Mouse (Mus musculus) forebrain, embryonic 14.5 days (tissue): ENCODE data around the gene Egr4. TPM values are rescaled to one million over a fixed set of nuclear protein-coding genes. Genes with fewer than 3 reads are reported as not detected.

Experiments
- ATAC-seq: fragments of 200-750 bp; cut with Nextera tagmentation; 2 replicates; pipeline ENCODE4 v1.8.0; 2017; ENCODE audit warnings: mild to moderate bottlenecking, moderate library complexity
- DNase-seq: peaks from one replicate; pipeline ENCODE4 v3.0.0-alpha.2; 2015; ENCODE audit warnings: low spot score
- H3K27ac ChIP-seq: fragments of 300-500 bp; sonication (generic); 2 replicates; pipeline ENCODE4 v1.5.1; 2014; ENCODE audit warnings: low read depth, mild to moderate bottlenecking, control low read depth, low read length, moderate library complexity
- H3K27me3 ChIP-seq: fragments of 300-500 bp; sonication (generic); replicated peaks from 2 replicates; pipeline ENCODE4 v1.6.1; 2014; ENCODE audit warnings: low read length, control low read depth, mixed read lengths; ENCODE audit not compliant: control insufficient read depth, insufficient read depth
- H3K36me3 ChIP-seq: fragments of 300-500 bp; sonication (generic); 2 replicates; pipeline ENCODE4 v1.6.1; 2014; ENCODE audit warnings: low read length, control low read depth; ENCODE audit not compliant: control insufficient read depth, insufficient read depth
- H3K4me1 ChIP-seq: fragments of 300-500 bp; sonication (generic); 2 replicates; pipeline ENCODE4 v1.6.1; 2014; ENCODE audit warnings: antibody characterized with exemption, low read length, control low read depth; ENCODE audit not compliant: control insufficient read depth, insufficient read depth
- H3K4me2 ChIP-seq: fragments of 300-500 bp; sonication (generic); 2 replicates; pipeline ENCODE4 v1.6.1; 2014; ENCODE audit warnings: mild to moderate bottlenecking, control low read depth, low read length
- H3K4me3 ChIP-seq: fragments of 300-500 bp; sonication (generic); 2 replicates; pipeline ENCODE4 v1.5.1; 2014; ENCODE audit warnings: low read depth, low read length, control low read depth
- H3K9ac ChIP-seq: fragments of 300-500 bp; sonication (generic); 2 replicates; pipeline ENCODE4 v1.6.1; 2014; ENCODE audit warnings: mild to moderate bottlenecking, low read length, control low read depth, moderate library complexity
- H3K9me3 ChIP-seq: fragments of 300-500 bp; sonication (generic); replicated peaks from 2 replicates; pipeline ENCODE4 v1.6.1; 2016; ENCODE audit warnings: low read length, control low read depth, mixed read lengths; ENCODE audit not compliant: control insufficient read depth
- WGBS: fragments of 180-500 bp; shearing (Covaris S2); extraction: QIAGEN DNeasy Blood & Tissue Kit; methylation state at CpG from one replicate; pipeline ENCODE4 v1.1.7; 2014; 5-methylcytosine and 5-hydroxymethylcytosine counted together
- polyA plus RNA-seq: library from polyadenylated mRNA; unstranded; fragments of >200 nt; fragmentation: Nextera tagmentation; extraction: Ambion mirVana; gene quantifications from 2 replicates; pipeline ENCODE4 v1.2.1, GENCODE M21; 2014

The Egr4 gene
- polyA plus RNA-seq, 1 experiment from 2014 or later = not detected

DNA sequence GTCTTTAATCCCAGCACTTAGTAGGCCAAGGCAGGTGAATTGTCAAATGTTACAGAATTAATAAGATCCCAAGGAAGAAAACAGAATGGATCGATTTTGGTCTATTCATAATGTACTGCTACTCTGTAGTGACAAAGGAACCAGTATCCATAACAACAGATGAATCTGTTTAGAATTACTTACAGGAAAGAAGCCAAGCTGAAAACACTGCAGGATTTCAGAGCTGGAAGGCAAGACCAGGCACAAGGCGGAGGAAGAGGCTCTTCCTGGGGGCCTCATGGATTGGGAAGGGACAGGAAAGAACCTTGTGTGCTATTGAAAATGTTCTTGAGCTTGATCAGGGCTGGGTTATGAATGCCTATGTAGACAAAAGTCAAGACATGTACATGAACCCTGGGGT, 27.7 kb downstream of the Egr4 start:
- no peaks in the 10 kb centered on the region for H3K36me3 ChIP-seq
- WGBS = 76% methylated on average over 2 of the region's 2 CpGs
- peaks cover 33% of the 10 kb centered on the region for H3K27me3 ChIP-seq
- DNase-seq = no peak
- no peak overlapping the region for H3K27ac ChIP-seq
- no peak overlapping the region for H3K4me2 ChIP-seq
- no peaks in the 10 kb centered on the region for H3K9me3 ChIP-seq
- no peak overlapping the region for H3K4me3 ChIP-seq
- no peak overlapping the region for H3K9ac ChIP-seq
- no peaks in the 10 kb centered on the region for H3K4me1 ChIP-seq
- ATAC-seq = no peak

- H3K27me3 ChIP-seq = peaks cover 33% of the 10 kb centered on the region
- no peaks in the 10 kb centered on the region for H3K36me3 ChIP-seq
- H3K27ac ChIP-seq = no peak overlapping the region
- peak overlapping the region; percentile 29 for H3K4me3 ChIP-seq
- peak overlapping the region; percentile 25; the same call in 1 of the 2 replicates for H3K9ac ChIP-seq
- no peaks in the 10 kb centered on the region for H3K4me1 ChIP-seq
- DNase-seq (peak; percentile 52), ATAC-seq (no peak)
- no peaks in the 10 kb centered on the region for H3K9me3 ChIP-seq
- H3K4me2 ChIP-seq = peak overlapping the region; percentile 49
- WGBS = 3% methylated on average over 78 of the region's 92 CpGs
Observed at GRCm38 (mm10) chr6:85483843-85484721, 29.3 kb downstream of the Egr4 start.

- no peak for DNase-seq
- Histone ChIP-seq H3K4me3 (no peak overlapping the region), H3K36me3 (no peaks in the 10 kb centered on the region), H3K4me1 (no peaks in the 10 kb centered on the region), H3K27ac (no peak overlapping the region), H3K9me3 (no peaks in the 10 kb centered on the region), H3K27me3 (peaks cover 28% of the 10 kb centered on the region), H3K9ac (no peak overlapping the region), H3K4me2 (no peak overlapping the region)
- ATAC-seq = no peak
- 73% methylated on average over 16 of the region's 16 CpGs for WGBS
Observed at GRCm38 (mm10) chr6:85480685-85481084, 32.7 kb downstream of the Egr4 start.

- 74% methylated on average over 5 of the region's 5 CpGs for WGBS
- Histone ChIP-seq H3K27ac (no peak overlapping the region), H3K4me2 (no peak overlapping the region), H3K36me3 (no peaks in the 10 kb centered on the region; the same call in 1 of the 2 replicates), H3K9ac (no peak overlapping the region), H3K27me3 (peaks cover 21% of the 10 kb centered on the region), H3K9me3 (no peaks in the 10 kb centered on the region), H3K4me3 (no peak overlapping the region), H3K4me1 (no peaks in the 10 kb centered on the region)
- DNase-seq (no peak), ATAC-seq (no peak)
Observed at GRCm38 (mm10) chr6:85479979-85480378, 33.4 kb downstream of the Egr4 start.

- peaks cover 5% of the 10 kb centered on the region; the same call in 1 of the 2 replicates for H3K27me3 ChIP-seq
- no peak overlapping the region for H3K9ac ChIP-seq
- no peaks in the 10 kb centered on the region for H3K9me3 ChIP-seq
- H3K4me2 ChIP-seq = no peak overlapping the region
- no peaks in the 10 kb centered on the region for H3K4me1 ChIP-seq
- DNase-seq (no peak), ATAC-seq (no peak)
- no peak overlapping the region for H3K4me3 ChIP-seq
- WGBS = 44% methylated on average over 14 of the region's 14 CpGs
- no peaks in the 10 kb centered on the region; the same call in 1 of the 2 replicates for H3K36me3 ChIP-seq
- no peak overlapping the region for H3K27ac ChIP-seq
Observed at GRCm38 (mm10) chr6:85478416-85478815, 35.0 kb downstream of the Egr4 start.

DNA sequence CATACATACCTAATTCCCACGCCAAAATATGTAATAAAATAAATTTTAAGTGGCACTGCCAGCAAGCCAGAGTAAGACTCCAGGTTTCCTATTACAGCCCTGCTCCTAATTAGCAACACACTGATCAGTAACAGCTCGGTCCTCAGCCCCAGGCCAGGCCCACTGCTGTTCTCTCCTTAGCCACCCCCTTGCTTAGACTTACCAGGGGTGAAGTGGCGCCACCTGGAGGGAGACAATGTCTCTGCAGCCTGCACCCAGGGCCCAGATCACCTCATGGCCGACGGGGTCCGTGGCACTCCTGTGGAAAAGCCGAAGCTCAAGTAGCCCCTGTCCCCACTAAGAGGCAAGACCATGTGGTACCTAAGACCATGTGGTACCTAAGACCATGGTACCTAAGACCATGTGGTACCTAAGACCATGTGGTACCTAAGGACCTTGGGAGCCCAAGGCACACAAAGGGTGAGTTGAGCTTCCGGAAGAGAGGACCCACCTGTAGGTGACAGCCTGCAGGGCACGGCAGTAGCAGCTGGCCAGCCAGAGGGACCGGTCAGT, 35.9 kb downstream of the Egr4 start:
- Histone ChIP-seq H3K4me2 (no peak overlapping the region), H3K27ac (no peak overlapping the region), H3K36me3 (no peaks in the 10 kb centered on the region; the same call in 1 of the 2 replicates), H3K27me3 (no peaks in the 10 kb centered on the region), H3K9me3 (no peaks in the 10 kb centered on the region), H3K9ac (no peak overlapping the region), H3K4me3 (no peak overlapping the region), H3K4me1 (no peaks in the 10 kb centered on the region)
- DNase-seq (peak; percentile 23), ATAC-seq (0 out of 2 replicates have a peak, but pooled peaks have one; percentile 50)
- WGBS = 37% methylated on average over 10 of the region's 10 CpGs

- DNase-seq (no peak), ATAC-seq (no peak)
- no peak overlapping the region for H3K9ac ChIP-seq
- no peaks in the 10 kb centered on the region for H3K4me1 ChIP-seq
- H3K27ac ChIP-seq = no peak overlapping the region
- H3K36me3 ChIP-seq = no peaks in the 10 kb centered on the region; the same call in 1 of the 2 replicates
- H3K27me3 ChIP-seq = no peaks in the 10 kb centered on the region
- H3K4me2 ChIP-seq = no peak overlapping the region
- no peaks in the 10 kb centered on the region for H3K9me3 ChIP-seq
- 92% methylated on average over 3 of the region's 3 CpGs for WGBS
- no peak overlapping the region for H3K4me3 ChIP-seq
Observed at GRCm38 (mm10) chr6:85475581-85475980, 37.8 kb downstream of the Egr4 start.

DNA sequence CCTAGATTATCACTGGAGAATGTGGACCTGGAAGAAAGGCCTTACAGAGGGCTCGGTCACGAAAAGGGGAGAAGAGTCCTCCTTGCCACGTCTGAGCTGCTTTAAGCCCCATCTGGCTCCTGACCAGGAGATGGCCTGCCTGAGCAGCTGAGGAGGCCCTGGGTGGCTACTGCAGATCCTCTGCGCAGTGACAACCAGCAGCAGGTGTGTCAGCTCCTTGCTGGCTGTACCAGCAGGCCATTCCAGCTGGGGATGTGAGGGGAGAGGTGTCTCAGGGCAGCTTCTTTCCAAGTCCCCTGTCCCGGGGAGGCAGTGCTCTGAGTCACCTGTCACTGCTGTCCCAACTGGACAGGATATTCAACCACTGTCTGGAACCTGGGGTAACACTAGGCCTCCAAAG, 40.8 kb downstream of the Egr4 start:
- no peaks in the 10 kb centered on the region for H3K27me3 ChIP-seq
- no peak overlapping the region for H3K4me2 ChIP-seq
- peaks cover 27% of the 10 kb centered on the region for H3K36me3 ChIP-seq
- H3K9ac ChIP-seq = no peak overlapping the region
- DNase-seq (no peak), ATAC-seq (no peak)
- H3K27ac ChIP-seq = no peak overlapping the region
- no peak overlapping the region for H3K4me3 ChIP-seq
- no peaks in the 10 kb centered on the region for H3K9me3 ChIP-seq
- WGBS = 58% methylated on average over 5 of the region's 5 CpGs
- H3K4me1 ChIP-seq = no peaks in the 10 kb centered on the region

GRCm38 (mm10) chr6:85471962-85472361, 41.4 kb downstream of the Egr4 start:
- DNase-seq (peak; percentile 30), ATAC-seq (no peak)
- Histone ChIP-seq H3K27ac (no peak overlapping the region), H3K4me1 (no peaks in the 10 kb centered on the region), H3K9me3 (no peaks in the 10 kb centered on the region), H3K4me2 (no peak overlapping the region), H3K9ac (no peak overlapping the region), H3K36me3 (peaks cover 32% of the 10 kb centered on the region), H3K27me3 (no peaks in the 10 kb centered on the region), H3K4me3 (no peak overlapping the region)
- WGBS = 62% methylated on average over 8 of the region's 8 CpGs
